Comparison of ENCODE assay signal across 19 mouse cellular contexts in the genomic region with DNA sequence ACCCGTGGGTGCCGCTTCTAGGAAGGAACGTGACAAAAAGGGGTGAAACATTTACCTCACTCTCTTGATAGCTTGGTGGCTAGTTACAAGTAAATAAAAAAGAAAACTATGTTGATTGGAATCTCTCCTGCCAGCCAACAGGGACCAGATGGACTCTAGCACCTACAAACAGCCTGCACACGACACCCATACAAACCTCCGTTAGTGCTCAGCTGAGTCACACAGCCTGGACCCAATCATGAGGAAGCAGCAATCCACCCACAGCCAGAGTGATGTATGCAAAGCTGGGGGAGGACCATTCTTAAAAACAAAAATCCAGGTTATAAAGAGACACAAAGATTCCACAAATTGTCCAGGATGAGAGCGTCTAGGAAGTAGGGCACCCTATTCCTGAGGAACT. TPM values are rescaled to one million over a fixed set of nuclear protein-coding genes. Genes with fewer than 3 reads are reported as not detected.
A peak's percentile ranks its signal among the peaks of the same experiment; 100 is the strongest.
DNase-seq lines count a peak whose midpoint lies in the region.
"Had no signal": no experiment of that assay in that cellular context is flagged by ENCODE, and none has a peak within 500 bp of the region (broad histone marks: within the 10 kb centered on the region; RNA-seq: fewer than 3 reads in every experiment).

No protein-coding gene starts in this region.

- peak; percentile 60 to 70 for DNase-seq in layer of hippocampus, adult 18-20 months (ENCODE audit: low spot score in 2 of 2)
- DNase-seq in layer of hippocampus, postnatal 10 days (ENCODE audit: low spot score in 2 of 2): no peak
- DNase-seq in right cerebral cortex, adult 18-20 months: peak; percentile 85
- no peak for DNase-seq in right cerebral cortex, postnatal 4 days
- DNase-seq in left cerebral cortex, postnatal 25 days (ENCODE audit: low spot score in 2 of 2): peak; percentile 52 to 93
- no peak for DNase-seq in adrenal gland, postnatal 10 days
- DNase-seq in natural killer cell, adult 2 months (ENCODE audit: low spot score in 2 of 2): no peak
- DNase-seq: adrenal gland, adult 2 months; cerebellum, adult 18-20 months; cerebellum, postnatal 14 days; gastrocnemius, postnatal 25 days; heart, adult 18-20 months; heart, postnatal 10 days; kidney, adult 8-10 months; kidney, postnatal 14 days; lung, embryonic 14.5 days had no signal

- intact Hi-C loops in left cerebral cortex, postnatal 25 days (cut with DNase I): no loop called here

RNA-seq across cellular contexts. Expression of gene Pde10a, which starts 9.2 kb away (rescaled TPM):
- total RNA-seq in layer of hippocampus, adult 18-20 months (2021): 10 to 100 TPM; 59.8 to 61.8 TPM
- total RNA-seq in layer of hippocampus, postnatal 10 days (2021): 10 to 100 TPM; 59.6 to 61.8 TPM
- total RNA-seq in left cerebral cortex, postnatal 25 days (2021): 100 to 1,000 TPM in 1 of 2 experiments, 10 to 100 TPM in 1; 64.8 to 174 TPM
- 10 to 100 TPM; 12.4 to 20.0 TPM for total RNA-seq in adrenal gland, postnatal 10 days (2021)
- total RNA-seq: neutrophil, adult 5-6 weeks had no signal

RNA-seq across cellular contexts. Expression of gene Gm17087, which starts 50.7 kb away (rescaled TPM):
- total RNA-seq in layer of hippocampus, adult 18-20 months (2021): not detected
- not detected for total RNA-seq in layer of hippocampus, postnatal 10 days (2021)
- total RNA-seq in left cerebral cortex, postnatal 25 days (2021): not detected
- total RNA-seq in adrenal gland, postnatal 10 days (2021): not detected
- total RNA-seq: adrenal gland, adult 2 months; CH12.LX; G1E; gastrocnemius, postnatal 25 days; heart, adult 18-20 months; heart, postnatal 10 days; neutrophil, adult 5-6 weeks had no signal

Comparison
In these comparisons a context has a peak if more than half of its experiments do, and no peak if none do; other contexts are left out.
1. DNase-seq: peak in layer of hippocampus, adult 18-20 months (2 of 2), right cerebral cortex, adult 18-20 months (single experiment) and left cerebral cortex, postnatal 25 days (2 of 2); none in layer of hippocampus, postnatal 10 days (0 of 2), right cerebral cortex, postnatal 4 days (single experiment), adrenal gland, postnatal 10 days (single experiment) and natural killer cell, adult 2 months (0 of 2).